Mouse (Mus musculus) heart, adult 2 months (tissue): ENCODE measurements at regions not wholly inside any gene's neighbourhood (a gene's known extent, or its start where the extent isn't known, plus 50 kb on each side); places are given as distances from the start of the nearest gene placed in this dataset.

Experiments used
- DNase-seq, 2 experiments: peaks; one replicate each; pipeline ENCODE4 v3.0.0; 2021
- H3K27ac ChIP-seq: fragments of 200-600 bp; 2 replicates; pipeline ENCODE4 v1.8.1; 2022
- H3K27me3 ChIP-seq: fragments of 200-500 bp; 2 replicates; pipeline ENCODE4 v1.6.1; 2012; ENCODE audit warnings: mild to moderate bottlenecking, low read length, inconsistent platforms, mixed read lengths; ENCODE audit not compliant: control insufficient read depth, insufficient read depth
- H3K36me3 ChIP-seq: fragments of 200-500 bp; 2 replicates; pipeline ENCODE4 v1.6.1; 2012; ENCODE audit warnings: low read length, inconsistent platforms; ENCODE audit not compliant: control insufficient read depth, insufficient read depth
- H3K4me1 ChIP-seq: fragments of 200-500 bp; 2 replicates; pipeline ENCODE4 v1.6.1; 2011; ENCODE audit warnings: low read length; ENCODE audit not compliant: control insufficient read depth, insufficient read depth
- H3K4me3 ChIP-seq: fragments of 200-600 bp; 2 replicates; pipeline ENCODE4 v1.8.1; 2022
- H3K79me2 ChIP-seq: fragments of 200-500 bp; replicated peaks from 2 replicates; pipeline ENCODE4 v1.6.1; 2012; ENCODE audit warnings: mild to moderate bottlenecking, inconsistent platforms, low read length, moderate library complexity, mixed read lengths; ENCODE audit not compliant: control insufficient read depth, insufficient read depth
- H3K9ac ChIP-seq: fragments of 200-500 bp; 2 replicates; pipeline ENCODE4 v1.6.1; 2012; ENCODE audit warnings: low read depth, mild to moderate bottlenecking, control low read depth, inconsistent platforms, low read length, mixed read lengths
- CTCF ChIP-seq: fragments of 200-600 bp; IDR thresholded peaks from 2 replicates; pipeline ENCODE4 v1.8.1; 2022; ENCODE audit warnings: antibody characterized with exemption, mild to moderate bottlenecking, moderate library complexity
- EP300 ChIP-seq: fragments of 200-500 bp; IDR thresholded peaks from 2 replicates; pipeline ENCODE4 v1.6.1; 2011; ENCODE audit warnings: low read depth, low read length, control low read depth; ENCODE audit not compliant: insufficient read depth
- POLR2A ChIP-seq: fragments of 200-500 bp; IDR thresholded peaks from 2 replicates; pipeline ENCODE4 v1.6.1; 2011; ENCODE audit warnings: mild to moderate bottlenecking, low read depth, low read length, control low read depth; ENCODE audit not compliant: insufficient read depth
- WGBS: fragments of 180-500 bp; shearing (Covaris S2); methylation state at CpG from one replicate; pipeline ENCODE4 v1.1.7; 2018; 5-methylcytosine and 5-hydroxymethylcytosine counted together
- intact Hi-C: fragments of 180-260 bp; cut with DNase I; formaldehyde crosslinking; loops from one replicate; pipeline ENCODE4 v1.15.1; 2025

- no peak overlapping the region for H3K27ac ChIP-seq
- TF ChIP-seq CTCF (no peak), POLR2A (no peak), EP300 (no peak)
- intact Hi-C loops = no loop called here
- H3K36me3 ChIP-seq = no peaks in the 10 kb centered on the region
- H3K4me3 ChIP-seq = no peak overlapping the region
- H3K4me1 ChIP-seq = no peaks in the 10 kb centered on the region
- no peaks in the 10 kb centered on the region for H3K27me3 ChIP-seq
- 38% methylated on average over 1 of the region's 1 CpGs for WGBS
- no peaks in the 10 kb centered on the region for H3K79me2 ChIP-seq
- no peak for DNase-seq
- H3K9ac ChIP-seq = no peak overlapping the region
Measured at GRCm38 (mm10) chr5:132774141-132774680, 231.1 kb upstream of the Auts2 start.

- no peak overlapping the region for H3K27ac ChIP-seq
- intact Hi-C loops = no loop called here
- no peaks in the 10 kb centered on the region for H3K27me3 ChIP-seq
- TF ChIP-seq POLR2A (no peak), EP300 (no peak), CTCF (no peak)
- H3K4me1 ChIP-seq = no peaks in the 10 kb centered on the region
- no peak overlapping the region for H3K4me3 ChIP-seq
- no peaks in the 10 kb centered on the region for H3K36me3 ChIP-seq
- WGBS = 53% methylated on average over 4 of the region's 4 CpGs
- H3K9ac ChIP-seq = no peak overlapping the region
- no peaks in the 10 kb centered on the region for H3K79me2 ChIP-seq
- DNase-seq = no peak
Measured at GRCm38 (mm10) chr5:132760396-132760795, 217.3 kb upstream of the Auts2 start.

GRCm38 (mm10) chr5:132759751-132760150 is 216.6 kb upstream of the Auts2 start:
- no peaks in the 10 kb centered on the region for H3K27me3 ChIP-seq
- no peak overlapping the region for H3K27ac ChIP-seq
- no peaks in the 10 kb centered on the region for H3K4me1 ChIP-seq
- WGBS = 78% methylated on average over 6 of the region's 6 CpGs
- no peaks in the 10 kb centered on the region for H3K36me3 ChIP-seq
- TF ChIP-seq EP300 (no peak), POLR2A (no peak), CTCF (no peak)
- H3K79me2 ChIP-seq = no peaks in the 10 kb centered on the region
- intact Hi-C loops = no loop called here
- H3K9ac ChIP-seq = no peak overlapping the region
- DNase-seq = no peak
- H3K4me3 ChIP-seq = no peak overlapping the region

GRCm38 (mm10) chr5:132758941-132759340 is 215.8 kb upstream of the Auts2 start:
- no peak for DNase-seq
- TF ChIP-seq POLR2A (no peak), CTCF (no peak), EP300 (no peak)
- H3K36me3 ChIP-seq = no peaks in the 10 kb centered on the region
- no peak overlapping the region for H3K4me3 ChIP-seq
- H3K27ac ChIP-seq = no peak overlapping the region
- intact Hi-C loops = no loop called here
- no peaks in the 10 kb centered on the region for H3K79me2 ChIP-seq
- WGBS = 72% methylated on average over 10 of the region's 10 CpGs
- H3K4me1 ChIP-seq = no peaks in the 10 kb centered on the region
- H3K9ac ChIP-seq = no peak overlapping the region
- H3K27me3 ChIP-seq = no peaks in the 10 kb centered on the region

GRCm38 (mm10) chr5:132737966-132738365 is 194.8 kb upstream of the Auts2 start:
- 82% methylated on average over 5 of the region's 5 CpGs for WGBS
- H3K9ac ChIP-seq = no peak overlapping the region
- no peak overlapping the region for H3K4me3 ChIP-seq
- H3K27me3 ChIP-seq = no peaks in the 10 kb centered on the region
- no peaks in the 10 kb centered on the region for H3K4me1 ChIP-seq
- intact Hi-C loops = no loop called here
- no peaks in the 10 kb centered on the region for H3K36me3 ChIP-seq
- H3K79me2 ChIP-seq = no peaks in the 10 kb centered on the region
- no peak overlapping the region for H3K27ac ChIP-seq
- TF ChIP-seq CTCF (no peak), EP300 (no peak), POLR2A (no peak)
- DNase-seq = no peak

GRCm38 (mm10) chr5:132728689-132729189 is 185.6 kb upstream of the Auts2 start:
- Histone ChIP-seq H3K36me3 (no peaks in the 10 kb centered on the region), H3K9ac (no peak overlapping the region), H3K4me3 (no peak overlapping the region), H3K4me1 (no peaks in the 10 kb centered on the region), H3K27me3 (no peaks in the 10 kb centered on the region), H3K79me2 (no peaks in the 10 kb centered on the region), H3K27ac (no peak overlapping the region)
- TF ChIP-seq EP300 = no peak
- WGBS = 36% methylated on average over 10 of the region's 10 CpGs
- intact Hi-C loops = no loop called here
- DNase-seq = no peak
